ENCODE assay signal across 9 mouse cellular contexts in the genomic region with DNA sequence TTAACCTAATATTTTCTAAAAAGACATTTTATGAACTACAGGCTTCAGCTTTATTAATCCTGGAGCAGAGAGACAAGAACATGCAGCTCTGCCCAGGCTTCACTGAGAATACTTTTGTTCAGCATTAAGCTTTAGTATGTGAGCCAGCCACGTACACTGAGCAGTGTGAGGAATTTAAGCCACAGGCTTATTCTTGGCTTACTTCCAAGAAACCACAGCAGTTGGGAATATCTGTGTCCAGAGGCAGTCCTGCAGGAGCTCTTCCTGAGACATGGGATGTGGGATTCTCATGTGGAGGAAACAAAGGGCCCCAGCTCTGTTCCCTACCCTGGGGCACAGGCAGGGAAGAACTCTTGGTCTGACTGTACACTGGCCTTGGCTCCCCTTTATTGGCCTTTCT. TPM values are rescaled to one million over a fixed set of nuclear protein-coding genes. Genes with fewer than 3 reads are reported as not detected.
DNase-seq lines count a peak whose midpoint lies in the region; ATAC-seq lines count a peak whose summit lies in the region.
"Had no signal": no experiment of that assay in that cellular context is flagged by ENCODE, and none has a peak within 500 bp of the region (broad histone marks: within the 10 kb centered on the region; RNA-seq: fewer than 3 reads in every experiment).

No protein-coding gene starts in this region.

- H3K27ac ChIP-seq in hindbrain, embryonic 15.5 days (replicated peaks): no peak overlapping the region
- H3K27ac ChIP-seq in hindbrain, embryonic 12.5 days: no peak overlapping the region
- no peak overlapping the region for H3K27ac ChIP-seq in neural tube, embryonic 13.5 days (replicated peaks)
- H3K27ac ChIP-seq in neural tube, embryonic 15.5 days (replicated peaks): no peak overlapping the region
- peak overlapping the region; percentile 88 for H3K27ac ChIP-seq in heart, embryonic 16.5 days (ENCODE audit: low read length)

- H3K9ac ChIP-seq in hindbrain, embryonic 15.5 days: no peak overlapping the region
- H3K9ac ChIP-seq in hindbrain, embryonic 12.5 days: no peak overlapping the region
- no peak overlapping the region for H3K9ac ChIP-seq in neural tube, embryonic 13.5 days
- no peak overlapping the region for H3K9ac ChIP-seq in neural tube, embryonic 15.5 days (replicated peaks)
- peak overlapping the region; percentile 28; the same call in 1 of the 2 replicates for H3K9ac ChIP-seq in heart, embryonic 16.5 days (ENCODE audit: low read length)

- H3K27me3 ChIP-seq in hindbrain, embryonic 15.5 days: no peaks in the 10 kb centered on the region
- 0 out of 2 replicates have a peak, but pooled peaks cover 3% of the 10 kb centered on the region for H3K27me3 ChIP-seq in hindbrain, embryonic 12.5 days
- peaks cover 4% of the 10 kb centered on the region; the same call in 1 of the 2 replicates for H3K27me3 ChIP-seq in neural tube, embryonic 13.5 days
- no peaks in the 10 kb centered on the region; the same call in 1 of the 2 replicates for H3K27me3 ChIP-seq in neural tube, embryonic 15.5 days (replicated peaks)
- H3K27me3 ChIP-seq in heart, embryonic 16.5 days (ENCODE audit: control insufficient read depth, insufficient read depth, low read length): no peaks in the 10 kb centered on the region

- ATAC-seq in hindbrain, embryonic 15.5 days (ENCODE audit: low FRiP score, low read depth): 0 out of 2 replicates have a peak, but pooled peaks have one; percentile 37
- no peak for ATAC-seq in hindbrain, embryonic 12.5 days (ENCODE audit: low FRiP score)
- ATAC-seq in neural tube, embryonic 13.5 days (ENCODE audit: low read depth): peak; percentile 5; the same call in 1 of the 2 replicates
- no peak for ATAC-seq in neural tube, embryonic 15.5 days (ENCODE audit: low FRiP score)
- peak; percentile 65 for ATAC-seq in heart, embryonic 16.5 days (replicated peaks; ENCODE audit: extremely low read depth, insufficient read depth, low FRiP score)

- H3K9me3 ChIP-seq in hindbrain, embryonic 15.5 days: no peaks in the 10 kb centered on the region
- H3K9me3 ChIP-seq in hindbrain, embryonic 12.5 days (replicated peaks): no peaks in the 10 kb centered on the region
- no peaks in the 10 kb centered on the region for H3K9me3 ChIP-seq in neural tube, embryonic 13.5 days
- no peaks in the 10 kb centered on the region for H3K9me3 ChIP-seq in neural tube, embryonic 15.5 days (replicated peaks)
- no peaks in the 10 kb centered on the region for H3K9me3 ChIP-seq in heart, embryonic 16.5 days (replicated peaks; ENCODE audit: control insufficient read depth, low read length)

- DNase-seq in right cerebral cortex, postnatal 4 days: no peak
- no peak for DNase-seq in left cerebral cortex, postnatal 25 days (ENCODE audit: low spot score in 2 of 2)
- DNase-seq: gastrocnemius, postnatal 14 days; lung, postnatal 10 days had no signal

- H3K36me3 ChIP-seq in hindbrain, embryonic 15.5 days: no peaks in the 10 kb centered on the region
- no peaks in the 10 kb centered on the region for H3K36me3 ChIP-seq in hindbrain, embryonic 12.5 days
- H3K36me3 ChIP-seq in neural tube, embryonic 13.5 days: no peaks in the 10 kb centered on the region
- H3K36me3 ChIP-seq in neural tube, embryonic 15.5 days: no peaks in the 10 kb centered on the region
- H3K36me3 ChIP-seq in heart, embryonic 16.5 days (ENCODE audit: control insufficient read depth, insufficient read depth): no peaks in the 10 kb centered on the region

- H3K4me3 ChIP-seq in hindbrain, embryonic 15.5 days: no peak overlapping the region
- H3K4me3 ChIP-seq in hindbrain, embryonic 12.5 days: no peak overlapping the region
- H3K4me3 ChIP-seq in neural tube, embryonic 13.5 days: no peak overlapping the region
- no peak overlapping the region for H3K4me3 ChIP-seq in neural tube, embryonic 15.5 days (replicated peaks)
- no peak overlapping the region for H3K4me3 ChIP-seq in heart, embryonic 16.5 days (ENCODE audit: low read length)

- peaks cover 12% of the 10 kb centered on the region for H3K4me1 ChIP-seq in hindbrain, embryonic 15.5 days (replicated peaks)
- peaks cover 11% of the 10 kb centered on the region for H3K4me1 ChIP-seq in hindbrain, embryonic 12.5 days
- H3K4me1 ChIP-seq in neural tube, embryonic 13.5 days (replicated peaks): peaks cover 31% of the 10 kb centered on the region
- peaks cover 14% of the 10 kb centered on the region for H3K4me1 ChIP-seq in neural tube, embryonic 15.5 days
- H3K4me1 ChIP-seq in heart, embryonic 16.5 days (ENCODE audit: control insufficient read depth, insufficient read depth, low read length): peaks cover 55% of the 10 kb centered on the region

- no peak overlapping the region for H3K4me2 ChIP-seq in hindbrain, embryonic 15.5 days
- H3K4me2 ChIP-seq in hindbrain, embryonic 12.5 days (replicated peaks): no peak overlapping the region
- no peak overlapping the region for H3K4me2 ChIP-seq in neural tube, embryonic 13.5 days
- no peak overlapping the region for H3K4me2 ChIP-seq in neural tube, embryonic 15.5 days
- no peak overlapping the region for H3K4me2 ChIP-seq in heart, embryonic 16.5 days (ENCODE audit: low read depth, low read length)

- intact Hi-C loops in left cerebral cortex, postnatal 25 days (cut with DNase I): no loop called here

- 24% methylated on average over 1 of the region's 1 CpGs for WGBS in hindbrain, embryonic 15.5 days
- 21% methylated on average over 1 of the region's 1 CpGs for WGBS in hindbrain, embryonic 12.5 days
- 18% methylated on average over 1 of the region's 1 CpGs for WGBS in neural tube, embryonic 13.5 days
- 14% methylated on average over 1 of the region's 1 CpGs for WGBS in neural tube, embryonic 15.5 days
- WGBS in heart, embryonic 16.5 days: 7% methylated on average over 1 of the region's 1 CpGs

RNA-seq across cellular contexts. Expression of a gene that starts 57.1 kb away (rescaled TPM):
- polyA plus RNA-seq in hindbrain, embryonic 15.5 days (2015; fragmentation: Nextera tagmentation; extraction: Ambion mirVana): 35.7 and 36.4 TPM in 2 replicates
- polyA plus RNA-seq in hindbrain, embryonic 12.5 days (2016; fragmentation: Nextera tagmentation; extraction: Ambion mirVana): 40.8 and 45.7 TPM in 2 replicates
- polyA plus RNA-seq in neural tube, embryonic 13.5 days (2015; fragmentation: Nextera tagmentation; extraction: Ambion mirVana): 36.6 and 39.7 TPM in 2 replicates
- polyA plus RNA-seq in neural tube, embryonic 15.5 days (2015; fragmentation: Nextera tagmentation; extraction: Ambion mirVana): 32.7 and 33.9 TPM in 2 replicates
- 19.0 and 20.6 TPM in 2 replicates for polyA plus RNA-seq in heart, embryonic 16.5 days (2015; fragmentation: Nextera tagmentation; extraction: Ambion mirVana)
- 10 to 100 TPM; 82.9 to 83.8 TPM for total RNA-seq in left cerebral cortex, postnatal 25 days (2021)

Comparison
In these comparisons a context has a peak if more than half of its experiments do, and no peak if none do; other contexts are left out.
1. ATAC-seq: peak in hindbrain, embryonic 15.5 days (single experiment), neural tube, embryonic 13.5 days (single experiment) and heart, embryonic 16.5 days (single experiment); none in hindbrain, embryonic 12.5 days (single experiment) and neural tube, embryonic 15.5 days (single experiment).